Mouse (Mus musculus) gastrocnemius, adult 18-20 months (tissue): ENCODE measurements at regions not wholly inside any gene's neighbourhood (a gene's known extent, or its start where the extent isn't known, plus 50 kb on each side); places are given as distances from the start of the nearest gene placed in this dataset.

Experiments
- DNase-seq: peaks from one replicate; pipeline ENCODE4 v3.0.0; 2021; ENCODE audit warnings: low spot score

DNA sequence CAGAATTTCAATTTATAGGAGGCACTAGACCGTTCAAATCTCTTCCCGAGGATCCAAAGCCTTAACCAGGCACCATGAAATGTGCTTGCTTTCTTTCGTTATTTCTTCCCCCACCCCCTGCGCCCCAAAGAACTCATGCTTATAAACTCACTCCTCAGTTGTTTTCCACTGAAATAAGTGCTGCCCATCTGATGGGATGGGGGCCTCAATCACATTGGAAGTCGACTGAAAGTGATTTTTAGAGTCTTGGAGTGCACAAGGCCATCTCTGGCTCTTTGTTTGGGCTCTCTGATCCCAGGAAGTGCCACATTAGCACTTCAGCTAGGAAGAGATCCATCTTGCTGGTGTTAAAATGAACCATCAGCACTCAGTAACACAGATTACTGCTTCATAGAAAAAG lies 484.3 kb downstream of the Nedd1 start:
- no peak for DNase-seq

DNA sequence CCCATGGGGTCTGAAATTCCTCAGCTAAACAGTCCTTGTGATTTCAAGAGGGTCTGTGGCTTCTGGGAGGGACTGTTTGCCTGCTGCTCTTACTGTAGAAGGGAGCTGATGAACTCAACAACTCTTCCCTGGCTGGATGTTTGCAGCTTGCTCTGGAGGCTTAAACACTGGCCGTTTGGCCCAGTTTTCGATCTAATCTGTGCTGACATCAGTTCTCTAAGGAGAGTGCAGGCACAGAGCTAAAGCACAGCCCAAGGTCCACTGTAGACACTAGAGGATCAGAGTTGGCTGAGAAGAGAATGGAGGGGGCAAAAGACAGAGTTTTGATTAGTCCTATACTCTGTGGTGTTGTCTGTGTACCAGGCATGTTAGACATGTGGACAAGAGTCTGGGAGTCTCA lies 490.1 kb downstream of the Nedd1 start:
- no peak for DNase-seq

DNA sequence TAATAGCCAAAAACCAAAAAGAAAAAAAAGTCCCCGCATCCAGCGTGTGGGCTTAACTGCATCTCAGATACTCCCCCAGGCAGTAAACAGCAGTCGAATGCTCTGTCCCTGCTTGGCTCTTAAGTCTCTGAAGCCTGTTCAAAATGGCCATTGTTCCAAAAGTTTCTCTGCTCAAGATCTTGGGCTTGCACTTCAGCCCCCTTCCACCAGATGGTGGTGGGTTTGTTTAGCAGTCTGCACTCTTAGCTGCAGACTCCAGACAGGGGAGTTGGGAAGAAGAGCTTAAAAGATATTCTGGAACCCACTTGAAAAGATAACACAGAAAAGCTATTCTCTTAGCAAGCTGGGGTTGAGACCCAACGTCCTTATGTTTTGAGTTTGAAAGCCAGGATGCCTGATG lies 496.4 kb downstream of the Nedd1 start:
- DNase-seq: no peak

DNA sequence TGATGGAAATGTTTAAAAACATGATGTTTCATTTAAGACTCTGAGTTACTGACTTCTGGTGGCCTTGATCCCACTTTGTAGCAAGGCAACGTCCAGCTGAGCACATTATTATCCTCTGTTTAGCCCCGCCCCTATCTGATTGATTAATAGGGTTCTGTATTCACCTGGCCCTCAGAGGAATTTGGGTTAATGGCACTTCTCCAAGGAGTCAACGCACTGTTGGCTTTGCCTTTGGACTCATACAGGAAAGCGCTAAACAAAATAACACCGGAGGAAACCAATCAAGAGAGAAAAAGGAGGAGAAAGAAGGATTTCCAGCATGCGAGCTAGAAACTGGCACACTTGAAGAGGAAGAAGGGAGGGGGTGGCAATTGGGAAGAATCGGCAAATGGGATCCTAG lies 497.1 kb downstream of the Nedd1 start:
- no peak for DNase-seq

DNA sequence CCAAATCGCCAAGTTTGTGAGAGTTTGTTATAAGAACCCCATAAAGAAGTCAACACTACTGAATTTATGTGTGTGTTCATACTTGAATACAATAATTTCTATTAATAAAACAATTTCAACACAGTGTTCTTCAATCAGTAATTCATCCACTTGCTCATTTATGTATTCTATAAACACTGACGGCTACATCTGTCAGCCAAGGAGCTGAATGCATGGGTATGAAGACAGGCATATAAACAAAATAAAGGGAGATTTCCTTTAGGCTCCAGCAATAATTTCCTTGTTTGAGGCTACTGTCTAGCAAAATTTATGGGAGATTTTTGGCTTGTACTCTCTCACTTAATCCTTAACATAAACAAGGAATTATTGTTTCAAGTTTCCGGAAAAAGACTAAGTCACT lies 502.9 kb downstream of the Nedd1 start:
- no peak for DNase-seq

DNA sequence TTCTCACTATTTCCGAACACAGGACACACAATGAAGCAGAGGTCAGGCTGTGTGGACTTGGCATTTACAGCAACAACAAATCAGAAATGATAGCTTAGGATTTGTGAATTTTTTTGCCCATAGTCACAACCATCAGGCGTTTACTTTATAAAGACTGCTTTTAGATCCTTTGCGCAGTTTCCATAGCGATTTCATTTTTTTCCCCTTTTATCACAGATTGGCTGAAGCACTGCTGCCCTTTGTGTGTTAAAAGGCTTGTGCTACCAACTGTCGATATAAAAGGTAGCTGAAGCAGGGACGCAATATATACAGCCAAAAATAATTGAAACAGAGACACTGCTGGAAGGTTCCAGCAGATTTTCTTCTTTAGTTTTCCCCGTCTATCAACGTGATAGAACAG lies 551.4 kb downstream of the Nedd1 start:
- DNase-seq: no peak

DNA sequence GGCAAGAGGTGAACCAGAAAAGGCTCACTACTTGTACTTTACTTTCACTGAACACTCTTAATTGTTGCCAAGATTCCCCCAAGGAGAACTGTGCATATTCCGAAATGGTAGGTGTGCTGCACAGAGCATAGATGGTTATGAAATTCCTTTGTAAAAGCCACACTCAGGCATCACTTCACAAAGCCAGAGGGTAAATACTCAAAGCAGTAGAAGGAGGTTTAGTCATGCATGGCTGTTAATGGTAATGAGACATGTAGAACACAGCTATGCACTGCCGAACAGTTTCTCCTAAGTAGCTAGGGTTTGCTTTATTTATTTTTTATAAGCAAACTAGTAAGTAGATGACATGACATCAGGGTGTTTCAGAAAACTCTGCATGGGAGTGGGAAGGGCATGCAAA lies 556.2 kb downstream of the Nedd1 start:
- DNase-seq: no peak

DNA sequence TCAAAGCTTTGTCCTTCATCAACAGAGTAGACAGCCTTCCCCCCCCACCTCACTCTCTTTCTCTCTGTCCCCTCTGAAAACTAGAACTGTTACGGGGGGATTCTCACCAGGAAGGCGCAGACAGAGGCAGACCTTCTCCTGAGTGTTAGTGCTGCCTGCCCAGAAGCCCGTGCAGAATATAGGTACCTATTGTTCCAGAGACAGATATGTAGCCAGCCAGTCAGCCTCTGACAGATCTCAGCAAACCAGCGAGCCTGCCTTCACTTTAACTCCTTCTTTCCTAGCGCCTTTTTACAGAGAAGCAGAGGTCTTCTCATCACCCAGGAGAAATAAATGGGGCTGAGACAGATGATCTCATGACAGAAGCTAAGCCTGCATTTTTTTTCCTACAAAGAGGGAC lies 557.2 kb downstream of the Nedd1 start:
- no peak for DNase-seq

DNA sequence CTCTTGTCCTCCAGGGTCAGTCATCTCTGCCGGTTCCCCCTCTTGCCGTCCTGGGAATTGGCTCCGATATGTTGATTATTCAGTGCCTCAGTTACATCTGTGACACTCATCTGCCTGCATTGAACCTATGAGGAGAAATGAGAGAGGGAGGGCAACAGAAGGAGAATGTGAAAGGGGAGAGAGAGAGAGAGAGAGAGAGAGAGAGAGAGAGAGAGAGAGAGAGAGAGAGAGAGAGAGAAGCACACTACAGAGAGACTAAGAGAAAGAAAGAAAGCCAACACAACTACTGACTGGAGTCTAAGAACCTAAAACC lies 557.6 kb downstream of the Nedd1 start:
- DNase-seq: no peak

DNA sequence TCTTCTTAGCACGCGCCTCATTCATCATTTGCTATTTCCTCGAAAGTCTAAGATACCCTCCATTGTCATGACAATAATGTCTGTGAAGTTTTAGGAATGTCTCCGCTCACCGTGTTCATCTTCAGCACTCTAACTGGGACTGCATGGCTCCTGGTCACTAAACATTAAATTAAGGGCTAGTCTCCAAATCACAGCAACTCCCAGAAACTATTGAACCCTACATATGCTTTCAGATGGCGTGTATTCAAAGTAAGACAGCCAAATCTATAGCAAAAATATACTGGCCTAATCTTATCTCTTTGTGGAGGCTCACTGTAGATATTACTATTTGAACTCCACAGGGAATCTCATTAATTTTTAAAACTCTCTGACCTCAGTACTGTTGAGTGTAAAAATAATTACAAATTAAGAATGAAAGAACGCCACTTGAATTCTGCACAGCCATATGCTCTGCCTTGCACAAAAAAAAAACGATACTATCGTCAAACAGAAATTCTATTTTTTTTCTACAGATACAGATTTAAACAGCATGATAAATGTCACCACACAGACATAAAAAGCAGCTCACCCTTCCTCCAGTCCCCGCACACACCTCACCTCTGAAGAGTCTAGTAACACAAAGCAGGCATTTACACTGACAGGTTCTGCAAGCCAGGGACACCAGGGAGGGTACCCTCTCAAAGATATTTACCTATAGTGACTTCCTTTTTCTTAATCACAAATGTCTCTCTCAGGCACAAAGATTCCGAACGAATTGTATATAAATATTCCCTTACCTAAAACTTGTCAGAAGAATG lies 558.2 kb downstream of the Nedd1 start:
- DNase-seq: no peak

DNA sequence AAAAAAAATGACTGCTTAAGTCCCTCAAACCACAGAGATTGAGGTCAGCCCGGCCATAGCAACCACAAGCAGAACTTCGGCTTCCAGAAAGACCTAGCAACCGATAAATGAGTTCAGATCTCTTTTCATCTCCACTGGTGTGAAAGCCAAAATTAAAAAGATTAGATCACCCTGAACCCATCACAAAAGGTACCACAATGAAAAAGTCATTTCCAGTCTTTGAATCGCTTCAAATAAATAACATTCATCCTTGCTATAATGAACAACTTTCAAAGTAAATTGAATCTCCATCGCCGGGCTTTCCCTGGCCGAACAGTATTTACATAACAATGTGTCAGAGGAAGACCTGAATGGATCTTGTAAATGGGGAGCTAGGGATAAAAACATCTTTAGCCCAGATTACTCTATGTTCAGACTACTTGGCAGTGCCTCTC lies 559.1 kb downstream of the Nedd1 start:
- no peak for DNase-seq

DNA sequence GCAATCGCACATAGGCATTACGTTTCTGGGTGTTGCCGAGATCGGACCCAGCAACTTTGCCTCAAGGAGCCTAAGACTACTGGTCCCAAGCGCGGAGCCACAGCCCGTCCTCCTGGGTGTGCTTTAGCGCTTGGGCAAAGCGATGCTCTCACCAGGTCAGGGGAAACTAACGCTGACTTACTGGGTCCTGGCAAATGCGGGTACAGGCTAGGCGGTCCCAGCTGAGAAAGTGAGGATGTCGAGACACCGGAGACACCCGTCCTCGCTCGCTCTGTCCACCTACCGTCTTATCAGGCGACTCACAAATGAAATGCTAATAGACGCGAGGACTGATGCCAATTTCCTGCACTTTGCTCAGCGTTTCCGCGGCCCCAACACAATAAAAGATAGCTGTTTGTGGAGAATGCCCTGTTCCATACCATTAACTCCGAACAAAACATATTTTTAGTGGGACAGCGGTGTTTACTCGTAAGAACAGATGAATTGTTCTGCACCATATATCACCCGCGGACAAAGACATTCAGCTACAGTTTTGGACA lies 559.7 kb downstream of the Nedd1 start:
- DNase-seq: no peak

DNA sequence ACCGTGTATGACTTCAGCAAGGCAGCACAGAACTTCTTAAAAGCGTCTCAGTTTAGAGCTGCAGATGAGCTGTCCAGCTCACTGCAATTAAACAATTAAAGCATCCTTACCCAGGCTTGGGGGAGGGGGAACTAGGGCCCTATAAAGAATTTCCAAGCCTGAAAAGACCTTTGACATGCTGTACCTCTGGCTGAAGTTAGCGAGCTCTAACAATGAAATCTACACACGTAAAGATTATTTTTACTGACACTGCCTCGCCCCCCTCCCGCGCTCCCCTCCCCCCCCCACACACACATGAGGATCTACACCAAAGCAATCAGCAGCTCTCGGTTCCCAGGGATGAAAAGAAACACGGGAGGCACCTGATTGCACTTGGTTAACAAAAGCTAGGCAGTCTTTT lies 560.7 kb downstream of the Nedd1 start:
- no peak for DNase-seq

DNA sequence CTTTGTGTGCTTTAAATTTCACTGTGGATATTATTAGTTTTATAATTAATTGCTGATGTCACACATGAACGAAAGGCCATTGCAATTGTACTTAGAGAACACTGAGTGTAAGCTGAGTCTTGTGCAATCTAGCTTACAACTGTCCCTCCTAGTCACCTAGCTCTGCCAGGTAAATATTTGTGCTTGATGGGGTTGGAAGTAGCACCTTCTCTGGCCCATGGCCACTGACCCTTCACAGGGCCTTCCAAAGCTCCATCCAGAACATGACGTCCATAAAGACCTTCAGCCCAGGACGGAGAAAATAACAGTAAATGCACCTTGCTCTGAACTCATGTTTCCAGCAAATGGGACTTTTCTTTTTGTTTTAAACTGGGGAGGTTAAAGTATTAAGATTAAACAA lies 576.0 kb downstream of the Nedd1 start:
- DNase-seq: no peak

DNA sequence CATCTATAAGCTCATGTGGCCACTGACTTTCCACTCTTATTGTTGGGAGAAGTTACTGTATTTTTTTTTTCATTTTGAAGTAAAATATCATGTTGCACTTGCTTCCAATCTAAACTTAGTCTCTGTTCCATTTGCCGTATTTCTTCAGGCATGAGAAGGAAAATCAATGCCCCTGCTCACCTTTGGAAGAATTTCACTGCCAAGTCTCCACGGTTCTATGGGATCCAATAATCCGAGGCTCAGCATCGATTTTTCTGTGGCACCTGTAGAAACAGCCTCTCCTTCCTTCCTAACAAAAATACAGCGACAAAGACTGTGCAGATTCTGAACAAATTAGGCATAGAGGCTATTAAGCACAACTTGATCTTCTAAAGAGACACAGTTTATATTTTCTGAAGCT lies 586.7 kb downstream of the Nedd1 start:
- DNase-seq: no peak

DNA sequence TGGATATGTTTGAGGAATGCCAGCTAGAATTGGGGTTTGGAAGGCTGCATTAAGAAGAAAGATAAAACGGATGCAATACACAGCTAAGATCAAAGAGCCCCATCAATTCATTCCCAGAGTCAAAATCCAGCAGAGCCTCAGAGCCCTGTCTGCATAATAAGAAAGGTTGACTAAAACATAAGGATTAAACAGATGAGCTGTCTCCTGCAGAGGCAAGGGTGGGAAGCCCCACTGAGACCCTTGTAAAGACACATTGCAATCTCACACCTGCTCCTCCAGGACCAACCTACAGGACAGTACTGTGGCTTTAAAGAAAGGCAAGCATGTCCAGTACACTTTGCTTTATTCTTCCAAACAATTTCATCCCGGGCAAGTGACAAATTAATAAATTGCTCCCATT lies 609.4 kb downstream of the Nedd1 start:
- no peak for DNase-seq

DNA sequence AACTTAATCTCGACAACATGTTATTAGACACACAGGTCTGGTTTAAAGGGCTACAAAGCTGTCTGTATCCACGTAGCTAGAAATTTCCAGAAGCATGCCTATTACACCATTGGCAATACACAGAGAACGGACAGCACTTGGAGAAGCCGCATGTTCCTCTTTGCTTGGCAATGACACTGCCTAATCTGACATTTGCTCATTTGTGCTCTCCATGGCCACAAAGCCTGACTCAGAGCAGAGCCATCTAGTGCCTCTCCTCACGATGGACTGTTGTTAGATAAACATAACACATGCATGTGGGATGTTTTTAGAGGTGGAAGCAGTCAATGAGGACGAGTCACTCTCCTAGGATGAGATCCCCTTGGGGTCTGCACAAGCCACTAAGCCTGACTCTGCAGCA lies 615.9 kb downstream of the Nedd1 start:
- no peak for DNase-seq

DNA sequence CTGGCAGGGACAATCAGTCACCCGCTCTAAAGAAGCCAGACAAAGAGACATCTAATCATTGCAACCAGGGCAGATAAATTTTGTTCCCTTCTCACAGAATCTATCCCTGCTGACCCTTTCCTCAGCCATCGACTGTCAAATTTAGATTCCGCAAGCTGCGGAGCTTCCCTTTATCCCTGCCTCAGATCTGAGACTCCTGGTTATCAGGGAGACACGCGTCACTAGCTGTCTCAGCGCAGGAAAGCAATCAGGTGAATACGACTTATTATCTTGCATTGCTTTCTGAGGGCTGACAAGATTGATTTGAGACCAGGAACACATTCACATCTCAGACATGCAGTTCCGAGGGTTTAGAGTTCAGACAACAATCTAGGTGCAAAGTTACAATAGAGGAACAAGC lies 618.3 kb downstream of the Nedd1 start:
- DNase-seq: no peak

DNA sequence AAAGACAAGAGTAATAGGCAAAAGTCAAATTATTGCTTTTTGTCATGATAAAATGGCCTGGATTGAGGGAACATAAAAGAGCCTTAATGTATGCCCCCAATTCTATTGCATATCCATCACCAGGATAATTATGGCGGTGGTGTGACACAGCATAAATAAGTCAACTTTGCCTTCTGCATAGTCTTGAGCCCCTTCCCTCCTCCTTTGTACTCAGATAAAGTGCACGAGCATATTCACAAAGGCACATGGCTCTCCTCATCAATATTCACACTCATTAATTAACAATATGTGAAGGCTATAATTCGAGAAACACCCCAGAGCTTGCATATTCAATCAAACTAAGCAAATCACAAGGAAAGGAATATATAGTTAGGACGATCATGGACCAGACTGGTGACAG lies 619.5 kb downstream of the Nedd1 start:
- DNase-seq: no peak

DNA sequence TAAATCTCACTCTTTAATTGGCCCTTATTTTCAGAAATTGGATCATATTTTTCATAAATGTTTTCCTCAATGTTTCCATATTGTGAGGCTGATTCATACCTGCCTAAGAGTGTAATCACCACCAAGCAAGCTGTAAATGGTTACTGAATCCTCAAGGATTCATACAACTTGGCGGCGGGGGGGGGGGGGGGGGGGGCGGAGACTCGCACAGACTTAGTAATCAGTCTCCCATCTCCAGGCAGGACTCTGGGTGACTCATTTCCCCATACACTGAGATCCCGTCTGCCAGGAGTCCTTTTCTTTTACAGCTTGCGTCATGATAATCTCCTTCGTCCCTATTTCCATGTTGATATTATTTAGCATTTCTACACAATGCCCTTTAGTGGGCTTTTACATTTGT lies 624.7 kb downstream of the Nedd1 start:
- no peak for DNase-seq

DNA sequence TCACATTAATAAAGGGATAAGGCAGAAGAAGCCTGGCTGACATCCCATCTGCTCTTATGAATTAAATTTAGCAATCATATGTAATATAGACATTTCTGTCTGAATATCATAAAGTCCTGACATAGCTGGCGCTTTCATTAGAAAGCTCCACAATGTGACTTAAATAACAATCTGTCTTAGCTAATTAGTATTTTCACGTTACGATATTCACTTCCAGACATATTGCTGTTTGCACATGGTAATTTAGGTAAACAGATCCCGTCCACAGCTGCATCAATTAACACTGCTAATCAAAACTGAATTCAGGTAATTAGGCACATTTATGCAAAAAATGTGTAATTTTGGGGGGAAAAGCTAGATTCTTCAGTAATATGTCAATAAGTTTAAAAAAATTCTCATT lies 625.1 kb downstream of the Nedd1 start:
- no peak for DNase-seq

DNA sequence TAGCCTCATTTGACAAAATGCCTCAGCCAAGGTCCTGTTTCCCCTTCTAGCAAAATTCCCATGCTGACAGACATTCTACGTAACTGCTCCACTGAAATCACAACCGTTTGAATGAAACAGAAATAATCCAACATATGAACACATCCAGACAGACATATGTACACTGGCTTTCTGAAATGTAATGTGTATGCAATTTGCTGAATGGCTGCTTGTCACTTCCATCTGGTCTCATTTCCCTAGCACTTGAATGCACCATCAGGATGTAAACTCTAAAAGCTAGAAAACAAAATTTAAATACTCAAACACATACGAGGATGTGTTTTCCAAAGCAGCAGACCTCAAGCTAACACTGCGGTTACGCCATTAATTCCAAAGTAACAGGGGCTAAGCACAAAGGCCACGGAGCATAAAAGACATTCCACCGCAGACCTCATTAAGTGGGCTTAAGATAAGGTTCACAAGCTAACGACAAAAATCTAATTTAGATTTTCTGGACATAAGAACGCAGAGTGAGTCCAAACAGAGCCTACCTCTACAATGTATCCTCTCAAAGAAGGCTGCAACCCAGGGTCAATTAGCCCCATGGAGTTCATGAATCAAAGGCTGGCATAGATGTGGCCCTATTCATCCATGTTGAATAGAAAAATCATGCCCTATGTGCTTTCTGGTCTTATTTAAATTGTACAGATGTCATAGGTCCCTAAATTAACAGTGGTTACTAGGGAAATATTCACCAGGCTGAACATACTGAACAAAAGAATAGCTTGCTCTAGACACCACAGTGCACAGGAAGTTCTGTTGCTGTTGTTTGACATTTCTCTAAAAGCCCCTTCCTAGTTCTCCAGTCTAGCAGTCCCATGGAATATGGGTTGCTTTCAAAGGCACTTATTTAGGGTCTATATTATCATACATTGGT lies 630.5 kb downstream of the Nedd1 start:
- DNase-seq: no peak

DNA sequence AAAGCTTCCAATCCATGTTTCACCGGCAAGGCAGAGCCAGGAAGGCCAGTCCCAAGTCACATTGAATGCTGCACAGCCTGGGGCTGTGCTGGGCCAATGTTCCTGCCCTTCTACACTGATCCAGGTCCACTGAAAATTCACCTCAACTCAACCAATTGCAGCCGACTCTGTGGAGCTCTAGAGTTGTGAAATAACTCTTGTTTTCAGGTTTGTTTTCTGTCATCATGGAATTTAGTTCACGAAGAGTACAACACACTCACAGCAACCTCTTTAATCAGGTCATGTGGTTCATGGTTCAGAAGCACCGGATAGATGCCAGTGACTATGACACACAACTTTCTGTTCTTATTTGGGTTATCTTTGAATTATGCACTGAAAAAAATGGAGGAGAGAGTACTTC lies 640.1 kb downstream of the Nedd1 start:
- DNase-seq: peak; percentile 10
